Mouse (Mus musculus): ENCODE results near the gene Aldh16a1.

DNA sequence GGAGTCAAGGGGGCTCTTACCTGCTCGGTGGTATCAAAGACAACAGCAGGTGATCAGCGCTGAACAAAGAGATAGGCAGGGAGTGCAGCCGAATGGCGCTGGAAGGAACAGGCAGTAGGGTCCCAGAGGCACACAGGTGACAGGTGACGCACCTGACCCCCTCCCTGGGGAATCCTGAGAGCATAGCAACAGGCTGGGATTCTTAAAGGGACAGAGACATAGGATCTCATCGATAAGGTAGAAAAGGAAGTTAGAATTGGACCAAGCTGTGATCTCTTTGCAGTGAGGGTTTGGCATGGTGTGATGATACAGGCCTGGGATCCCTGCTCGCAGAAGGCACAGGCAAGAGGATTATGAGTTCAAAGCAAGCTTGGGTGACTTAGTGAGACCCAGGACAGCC lies 25.1 kb upstream of the Aldh16a1 start, which contains the start of gene Gfy:
- no peak for TF ChIP-seq EP300 (IDR thresholded peaks at IDR 0.05; ENCODE audit: low read depth)
- TF ChIP-seq CTCF (IDR thresholded peaks at IDR 0.05; ENCODE audit: low read depth), result no peak

All from heart, postnatal 0 days (tissue).